Mouse (Mus musculus) neural tube, embryonic 12.5 days (tissue): Measurements from ENCODE around the gene Tob2. TPM values are rescaled to one million over a fixed set of nuclear protein-coding genes. Genes with fewer than 3 reads are reported as not detected.
A peak's percentile ranks its signal among the peaks of the same experiment; 100 is the strongest.

Experiments used
- ATAC-seq: fragments of 200-750 bp; cut with Nextera tagmentation; 2 replicates; pipeline ENCODE4 v1.8.0; 2017; ENCODE audit warnings: low read depth, mild to moderate bottlenecking, moderate TSS enrichment, moderate library complexity; ENCODE audit not compliant: low FRiP score
- H3K27ac ChIP-seq: fragments of 300-500 bp; sonication (generic); 2 replicates; pipeline ENCODE4 v1.5.1; 2016
- H3K27me3 ChIP-seq: fragments of 300-500 bp; sonication (generic); replicated peaks from 2 replicates; pipeline ENCODE4 v1.6.1; 2016; ENCODE audit warnings: mild to moderate bottlenecking
- H3K36me3 ChIP-seq: fragments of 300-500 bp; sonication (generic); 2 replicates; pipeline ENCODE4 v1.6.1; 2016; ENCODE audit warnings: mild to moderate bottlenecking
- H3K4me1 ChIP-seq: fragments of 300-500 bp; sonication (generic); 2 replicates; pipeline ENCODE4 v1.6.1; 2016
- H3K4me2 ChIP-seq: fragments of 300-500 bp; sonication (generic); replicated peaks from 2 replicates; pipeline ENCODE4 v1.6.1; 2016; ENCODE audit warnings: mild to moderate bottlenecking
- H3K4me3 ChIP-seq: fragments of 300-500 bp; sonication (generic); 2 replicates; pipeline ENCODE4 v1.5.1; 2016
- H3K9ac ChIP-seq: fragments of 300-500 bp; sonication (generic); 2 replicates; pipeline ENCODE4 v1.6.1; 2016; ENCODE audit warnings: mild to moderate bottlenecking
- H3K9me3 ChIP-seq: fragments of 300-500 bp; sonication (generic); 2 replicates; pipeline ENCODE4 v1.6.1; 2016; ENCODE audit warnings: mild to moderate bottlenecking
- WGBS: fragments of 180-500 bp; shearing (Covaris S2); methylation state at CpG from one replicate; pipeline ENCODE4 v1.1.7; 2016; 5-methylcytosine and 5-hydroxymethylcytosine counted together
- polyA plus RNA-seq: library from polyadenylated mRNA; unstranded; fragments of >200 nt; fragmentation: Nextera tagmentation; extraction: Ambion mirVana; gene quantifications from 2 replicates; pipeline ENCODE4 v1.2.1, GENCODE M21; 2016

The Tob2 gene
- polyA plus RNA-seq, 1 experiment from 2014 or later = 21.7 TPM

DNA sequence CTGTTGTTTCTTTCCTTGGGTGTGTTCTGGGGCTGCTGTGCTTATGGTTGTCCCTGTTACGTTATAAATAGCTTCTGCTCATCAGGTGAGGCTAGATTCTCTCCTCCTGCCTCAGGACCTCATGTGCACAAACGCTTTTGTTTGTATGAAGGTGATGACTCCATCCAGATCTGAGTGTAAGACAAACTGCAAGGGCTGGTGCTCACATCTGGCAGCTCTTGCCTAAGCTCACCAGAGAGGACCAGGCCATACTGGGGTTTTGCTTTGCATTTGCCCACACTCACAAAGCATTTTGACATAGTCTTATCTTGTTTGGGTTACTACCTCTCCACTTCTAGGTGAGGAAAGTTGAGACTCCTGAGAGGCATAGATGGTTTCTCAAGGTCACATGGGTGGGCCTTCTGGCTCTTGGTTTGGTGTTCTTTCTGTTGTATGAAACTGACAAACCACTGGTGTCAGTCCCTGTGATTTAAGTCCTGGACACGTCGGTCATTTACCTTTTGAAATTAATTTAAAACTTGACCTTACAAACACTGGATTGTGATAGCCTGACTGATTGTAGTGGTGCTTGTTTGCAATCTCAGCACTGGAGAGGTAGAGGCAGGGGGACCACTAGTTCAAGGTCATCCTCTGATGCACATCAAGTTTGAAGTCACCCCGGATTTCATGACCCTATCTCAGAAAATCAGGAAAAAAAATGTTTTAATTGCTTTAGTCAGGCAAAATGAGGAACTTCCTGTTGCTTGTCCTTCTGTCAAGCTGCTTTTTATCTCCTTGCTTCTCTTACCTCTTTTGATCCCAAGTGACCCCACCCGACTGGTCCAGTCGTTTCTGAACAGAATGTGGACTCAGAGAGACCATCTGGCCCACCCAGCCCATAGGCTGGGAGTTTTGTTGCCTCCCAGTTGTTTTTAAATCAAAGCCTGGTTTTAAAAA, 45.6 kb downstream of the Tob2 start:
- Histone ChIP-seq H3K4me1 (peaks cover 28% of the 10 kb centered on the region), H3K27me3 (no peaks in the 10 kb centered on the region), H3K4me3 (0 out of 2 replicates have a peak overlapping the region, but pooled peaks have one; percentile 79), H3K36me3 (peaks cover 25% of the 10 kb centered on the region), H3K9me3 (no peaks in the 10 kb centered on the region), H3K27ac (no peak overlapping the region), H3K4me2 (peak overlapping the region; percentile 92), H3K9ac (peak overlapping the region; percentile 84; the same call in 1 of the 2 replicates)
- WGBS = 74% methylated on average over 7 of the region's 7 CpGs
- ATAC-seq = no peak

- H3K9me3 ChIP-seq = no peaks in the 10 kb centered on the region
- no peaks in the 10 kb centered on the region for H3K27me3 ChIP-seq
- H3K4me1 ChIP-seq = peaks cover 28% of the 10 kb centered on the region
- H3K9ac ChIP-seq = peak overlapping the region; percentile 84
- H3K36me3 ChIP-seq = peaks cover 20% of the 10 kb centered on the region
- H3K4me2 ChIP-seq = peak overlapping the region; percentile 92
- H3K27ac ChIP-seq = no peak overlapping the region
- WGBS = 35% methylated on average over 3 of the region's 3 CpGs
- peak overlapping the region; percentile 79 for H3K4me3 ChIP-seq
- ATAC-seq = no peak
Measured at GRCm38 (mm10) chr15:81812287-81812686, 46.3 kb downstream of the Tob2 start.

DNA sequence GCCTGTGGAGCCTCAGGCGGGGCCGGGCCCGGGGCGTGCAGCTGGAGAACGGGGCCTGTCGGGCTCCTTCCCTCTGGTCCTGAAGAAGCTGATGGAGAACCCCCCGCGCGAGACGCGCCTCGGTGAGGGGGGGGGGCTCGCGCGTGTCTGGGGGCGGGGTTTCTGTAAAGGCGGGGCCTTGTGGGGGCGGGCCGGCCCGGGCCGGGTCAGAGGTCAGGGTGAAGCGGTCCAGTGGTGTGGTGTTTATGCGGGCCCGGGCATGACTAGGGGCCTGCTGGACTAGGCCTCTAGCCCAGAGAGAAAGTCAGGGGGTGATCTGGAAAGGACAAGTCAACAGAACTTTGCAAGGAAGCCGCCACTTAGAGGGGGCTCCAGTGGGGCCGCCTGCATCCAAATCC, 47.0 kb downstream of the Tob2 start:
- H3K27me3 ChIP-seq = no peaks in the 10 kb centered on the region
- H3K36me3 ChIP-seq = peaks cover 14% of the 10 kb centered on the region
- H3K4me1 ChIP-seq = peaks cover 28% of the 10 kb centered on the region
- no peaks in the 10 kb centered on the region for H3K9me3 ChIP-seq
- peak overlapping the region; percentile 79 for H3K4me3 ChIP-seq
- H3K27ac ChIP-seq = no peak overlapping the region
- H3K4me2 ChIP-seq = peak overlapping the region; percentile 92
- under 1% methylated on average over 26 of the region's 26 CpGs for WGBS
- ATAC-seq = peak; percentile 14; the same call in 1 of the 2 replicates
- peak overlapping the region; percentile 84 for H3K9ac ChIP-seq

- Histone ChIP-seq H3K4me3 (peak overlapping the region; percentile 79), H3K9ac (peak overlapping the region; percentile 84), H3K27ac (peak overlapping the region; percentile 47; the same call in 1 of the 2 replicates), H3K36me3 (peaks cover 9% of the 10 kb centered on the region; the same call in 1 of the 2 replicates), H3K27me3 (no peaks in the 10 kb centered on the region), H3K4me2 (peak overlapping the region; percentile 92), H3K4me1 (peaks cover 30% of the 10 kb centered on the region), H3K9me3 (no peaks in the 10 kb centered on the region)
- under 1% methylated on average over 88 of the region's 89 CpGs for WGBS
- peak; percentile 99 for ATAC-seq
Measured at GRCm38 (mm10) chr15:81810671-81811598, 47.7 kb downstream of the Tob2 start.

DNA sequence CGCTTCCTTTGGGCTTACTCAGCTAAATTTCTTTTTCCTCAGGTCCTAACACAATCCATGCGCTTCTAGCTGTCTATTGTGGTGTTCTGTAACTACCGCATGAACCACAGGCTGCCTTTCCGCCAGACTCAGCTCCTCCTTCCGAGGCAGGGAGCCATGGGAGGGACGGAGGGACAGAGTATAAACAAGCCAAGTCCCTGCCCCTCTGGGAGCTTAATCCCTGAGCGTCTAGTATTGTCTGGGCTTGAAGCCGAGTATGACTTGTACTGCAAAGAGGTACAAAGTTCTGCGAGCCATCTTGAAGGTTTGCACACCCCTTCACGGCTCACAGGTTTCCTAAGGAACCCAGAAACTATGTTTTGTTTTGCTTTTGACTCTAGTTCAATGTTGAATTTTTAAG, 48.4 kb downstream of the Tob2 start:
- no peaks in the 10 kb centered on the region for H3K27me3 ChIP-seq
- H3K9me3 ChIP-seq = no peaks in the 10 kb centered on the region
- ATAC-seq = no peak

DNA sequence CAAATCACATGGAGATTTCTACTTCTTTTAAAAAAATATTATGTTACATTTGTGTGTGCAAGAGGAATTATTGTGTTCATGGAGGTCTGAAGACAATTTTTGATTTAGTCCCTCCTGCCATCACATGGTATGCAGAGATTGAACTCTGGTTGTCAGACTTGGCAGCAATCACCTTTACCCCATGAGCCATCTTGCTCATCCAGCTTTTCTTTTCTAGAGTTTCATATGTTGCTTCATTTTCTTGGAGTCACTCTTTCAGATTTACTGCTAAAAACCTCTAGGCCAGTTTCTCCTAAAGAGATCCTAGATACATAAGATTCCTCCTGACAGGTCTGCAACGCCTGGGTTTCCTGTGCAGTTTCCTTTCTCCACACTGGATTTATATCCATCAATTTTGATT, 49.0 kb downstream of the Tob2 start:
- no peak for ATAC-seq
- Histone ChIP-seq H3K4me3 (no peak overlapping the region), H3K4me2 (peak overlapping the region; percentile 92), H3K4me1 (peaks cover 32% of the 10 kb centered on the region), H3K36me3 (no peaks in the 10 kb centered on the region), H3K9me3 (no peaks in the 10 kb centered on the region), H3K9ac (no peak overlapping the region), H3K27me3 (no peaks in the 10 kb centered on the region), H3K27ac (no peak overlapping the region)
- WGBS = 57% methylated on average over 1 of the region's 1 CpGs

More for the DNA sequence above, 48.4 kb downstream of the Tob2 start:
- 1% methylated on average over 10 of the region's 10 CpGs for WGBS
- Histone ChIP-seq H3K4me3 (peak overlapping the region; percentile 79), H3K4me1 (peaks cover 32% of the 10 kb centered on the region), H3K4me2 (peak overlapping the region; percentile 92), H3K27ac (peak overlapping the region; percentile 47; the same call in 1 of the 2 replicates), H3K36me3 (peaks cover 2% of the 10 kb centered on the region; the same call in 1 of the 2 replicates), H3K9ac (peak overlapping the region; percentile 44; the same call in 1 of the 2 replicates)

GRCm38 (mm10) chr15:81808799-81809198, 49.8 kb downstream of the Tob2 start:
- Histone ChIP-seq H3K4me1 (peaks cover 26% of the 10 kb centered on the region), H3K27ac (no peak overlapping the region)

DNA sequence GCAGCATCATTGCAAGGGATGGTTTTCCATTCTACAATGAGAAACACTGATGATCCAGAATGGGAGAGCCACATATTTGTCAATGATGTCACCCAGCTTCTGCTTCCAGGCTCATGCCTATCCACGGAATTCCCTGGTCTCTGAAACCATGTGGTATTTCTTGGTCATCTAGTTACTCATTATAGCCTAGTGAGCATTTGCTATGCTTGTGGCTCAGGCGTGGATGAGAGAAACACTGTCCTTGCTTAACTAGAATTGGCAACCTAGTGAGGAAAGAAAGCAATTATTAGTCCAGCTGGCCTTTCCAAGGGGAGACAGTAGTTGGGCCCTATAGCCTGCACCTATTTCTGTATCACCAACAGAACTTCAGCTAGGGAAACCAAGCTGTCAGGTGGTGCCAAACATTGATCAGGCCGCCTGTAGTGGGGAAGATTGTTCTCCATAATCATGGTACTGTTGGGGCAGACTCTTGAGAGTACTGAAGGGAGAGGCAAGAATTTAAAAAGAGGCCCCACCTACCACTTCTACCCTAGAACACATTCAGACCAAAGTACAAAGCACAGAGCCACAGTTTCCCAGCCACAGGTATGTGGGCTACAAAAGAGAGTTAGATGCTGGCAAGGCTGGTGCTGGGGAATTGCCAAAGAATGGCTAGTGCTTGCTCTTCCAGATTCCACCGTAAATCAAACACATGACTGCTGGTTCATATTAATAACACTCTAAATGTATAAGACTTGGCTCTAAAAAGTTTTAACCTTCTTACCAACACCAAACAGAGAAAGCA, 51.8 kb downstream of the Tob2 start:
- Histone ChIP-seq H3K9ac (no peak overlapping the region), H3K4me1 (peaks cover 33% of the 10 kb centered on the region), H3K9me3 (no peaks in the 10 kb centered on the region), H3K27ac (no peak overlapping the region), H3K4me3 (no peak overlapping the region), H3K36me3 (no peaks in the 10 kb centered on the region), H3K27me3 (no peaks in the 10 kb centered on the region), H3K4me2 (no peak overlapping the region)
- no peak for ATAC-seq
- WGBS = 85% methylated on average over 4 of the region's 4 CpGs

More at GRCm38 (mm10) chr15:81808799-81809198, 49.8 kb downstream of the Tob2 start:
- 50% methylated on average over 2 of the region's 2 CpGs for WGBS
- H3K4me2 ChIP-seq = no peak overlapping the region
- no peaks in the 10 kb centered on the region for H3K36me3 ChIP-seq
- no peak overlapping the region for H3K9ac ChIP-seq
- H3K4me3 ChIP-seq = no peak overlapping the region
- H3K9me3 ChIP-seq = no peaks in the 10 kb centered on the region
- no peaks in the 10 kb centered on the region for H3K27me3 ChIP-seq
- no peak for ATAC-seq

DNA sequence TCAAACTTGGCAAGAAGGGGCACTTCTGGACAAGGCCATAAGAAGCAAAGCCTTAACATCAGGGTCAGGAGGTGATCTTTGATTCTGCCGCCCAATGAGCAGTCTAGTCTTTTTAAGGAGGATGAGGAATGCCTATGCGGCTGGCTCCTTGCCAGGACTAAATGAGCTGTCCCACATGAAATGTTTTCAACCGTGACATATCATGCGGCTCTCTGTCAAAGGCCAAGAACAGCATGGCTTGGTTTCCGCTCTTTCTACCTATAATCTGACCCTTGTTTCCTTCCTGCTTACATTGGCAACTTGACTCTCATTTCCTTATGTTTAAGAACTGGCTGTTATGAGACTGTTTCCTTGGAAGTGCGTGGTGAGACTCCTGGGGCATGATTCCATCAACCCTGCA, 53.0 kb downstream of the Tob2 start:
- H3K36me3 ChIP-seq = no peaks in the 10 kb centered on the region
- 52% methylated on average over 6 of the region's 6 CpGs for WGBS
- H3K9me3 ChIP-seq = no peaks in the 10 kb centered on the region
- peaks cover 31% of the 10 kb centered on the region for H3K4me1 ChIP-seq
- no peak overlapping the region for H3K9ac ChIP-seq
- ATAC-seq = no peak
- H3K4me2 ChIP-seq = no peak overlapping the region
- no peak overlapping the region for H3K27ac ChIP-seq
- H3K27me3 ChIP-seq = no peaks in the 10 kb centered on the region
- H3K4me3 ChIP-seq = no peak overlapping the region

DNA sequence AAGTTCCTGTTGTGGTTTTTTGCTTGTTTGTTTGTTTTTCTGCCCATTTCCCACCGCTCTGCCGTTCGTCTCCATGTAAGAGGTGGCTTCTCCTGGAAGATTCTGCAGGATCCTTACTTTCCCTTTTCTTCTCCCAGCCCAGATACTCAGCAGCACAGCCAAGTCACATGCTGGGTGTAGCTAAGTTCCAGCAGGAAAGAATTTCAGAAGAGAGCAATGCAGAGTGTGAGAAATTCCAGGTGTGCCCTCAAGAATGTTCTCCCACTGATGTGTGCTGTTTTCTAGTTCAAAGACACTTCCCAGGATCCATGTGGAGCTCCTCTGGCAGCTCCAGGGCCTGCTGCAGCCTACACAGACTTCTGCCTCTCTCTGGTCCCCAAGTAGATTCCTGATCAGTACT, 53.7 kb downstream of the Tob2 start:
- Histone ChIP-seq H3K36me3 (no peaks in the 10 kb centered on the region), H3K4me2 (no peak overlapping the region), H3K9me3 (no peaks in the 10 kb centered on the region), H3K27me3 (no peaks in the 10 kb centered on the region), H3K4me1 (peaks cover 25% of the 10 kb centered on the region), H3K4me3 (no peak overlapping the region), H3K9ac (no peak overlapping the region), H3K27ac (no peak overlapping the region)
- whole genome bisulfite sequencing = 75% methylated on average over 3 of the region's 3 CpGs
- no peak for ATAC-seq

DNA sequence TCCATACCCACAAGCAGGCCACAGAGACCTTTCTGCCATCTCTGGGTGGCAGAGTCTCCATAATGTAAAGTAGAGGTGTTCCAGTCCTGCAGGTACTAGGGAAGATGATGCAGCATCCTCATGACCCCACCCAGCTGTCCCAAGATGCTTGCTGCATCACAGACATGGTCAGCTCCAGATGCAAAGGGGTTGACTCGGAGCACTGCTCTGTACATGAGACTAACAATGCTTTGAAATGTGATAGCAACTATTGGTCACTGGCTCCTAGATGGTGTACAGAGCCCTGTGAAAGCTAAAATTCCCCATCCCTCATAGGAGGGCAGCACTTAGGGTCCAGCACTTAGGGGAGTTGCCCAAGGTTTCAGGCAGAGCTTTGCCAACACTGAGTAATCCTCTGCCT, 54.4 kb downstream of the Tob2 start:
- Histone ChIP-seq H3K27me3 (no peaks in the 10 kb centered on the region), H3K4me2 (no peak overlapping the region), H3K27ac (no peak overlapping the region), H3K9me3 (no peaks in the 10 kb centered on the region), H3K36me3 (no peaks in the 10 kb centered on the region), H3K4me1 (peaks cover 23% of the 10 kb centered on the region), H3K9ac (no peak overlapping the region), H3K4me3 (no peak overlapping the region)
- no peak for ATAC-seq
- 53% methylated on average over 1 of the region's 1 CpGs for WGBS
